Mouse (Mus musculus): ENCODE data around the gene Tac1. TPM values are rescaled to one million over a fixed set of nuclear protein-coding genes. Genes with fewer than 3 reads are reported as not detected.
"Not testable (repeated sequence)": the region's sequence is repeated elsewhere in the genome, so short reads cannot be mapped to it uniquely, and the experiment has no call there.

The Tac1 gene
- polyA plus RNA-seq (2015; fragmentation: Nextera tagmentation; extraction: Ambion mirVana): not detected in 2 replicates

- Histone ChIP-seq H3K27me3 (ENCODE audit: insufficient read depth, low read length) (peaks cover 28% of the 10 kb centered on the region), H3K27ac (ENCODE audit: low read depth) (no peak within 1 kb of the TSS), H3K9me3 (ENCODE audit: low read length) (no peaks in the 10 kb centered on the region), H3K4me1 (ENCODE audit: insufficient read depth) (no peaks in the 10 kb centered on the region), H3K9ac (replicated peaks) (no peak within 1 kb of the TSS), H3K4me3 (ENCODE audit: low read depth, low read length) (0 out of 2 replicates have a peak within 1 kb of the TSS, but pooled peaks have one; percentile 15), H3K36me3 (replicated peaks; ENCODE audit: insufficient read depth, low read length) (no peaks in the 10 kb centered on the region), H3K4me2 (ENCODE audit: low read depth, low read length) (no peak within 1 kb of the TSS)
- TF ChIP-seq EP300 (IDR thresholded peaks at IDR 0.05; ENCODE audit: low read depth) (no peak), CTCF (IDR thresholded peaks at IDR 0.05; ENCODE audit: low read depth) (no peak)
- no peak for DNase-seq
- no peak for ATAC-seq
- WGBS (ENCODE audit: insufficient replicate concordance): 2% methylated on average over 37 of the region's 37 CpGs
Observed at GRCm38 (mm10) chr6:7554829-7555391, at the start of gene Tac1. Tac1 (plus strand) TSS chr6:7554879.

- not testable (repeated sequence) for H3K36me3 ChIP-seq (replicated peaks; ENCODE audit: insufficient read depth, low read length); H3K9me3 ChIP-seq (ENCODE audit: low read length); H3K4me3 ChIP-seq (ENCODE audit: low read depth, low read length); ATAC-seq; H3K4me2 ChIP-seq (ENCODE audit: low read depth, low read length); H3K4me1 ChIP-seq (ENCODE audit: insufficient read depth); H3K27me3 ChIP-seq (ENCODE audit: insufficient read depth, low read length); DNase-seq; H3K27ac ChIP-seq (ENCODE audit: low read depth); H3K9ac ChIP-seq (replicated peaks)
- 72% methylated on average over 2 of the region's 2 CpGs for WGBS (ENCODE audit: insufficient replicate concordance)
Observed at GRCm38 (mm10) chr6:7543511-7543910, 11.2 kb upstream of the Tac1 start.

GRCm38 (mm10) chr6:7555688-7556476 lies 1.2 kb downstream of the Tac1 start:
- DNase-seq (no peak), ATAC-seq (no peak)
- no peak overlapping the region for H3K9ac ChIP-seq (replicated peaks)
- no peak overlapping the region for H3K27ac ChIP-seq (ENCODE audit: low read depth)
- no peak overlapping the region for H3K4me2 ChIP-seq (ENCODE audit: low read depth, low read length)
- H3K27me3 ChIP-seq (ENCODE audit: insufficient read depth, low read length): peaks cover 28% of the 10 kb centered on the region
- H3K36me3 ChIP-seq (replicated peaks; ENCODE audit: insufficient read depth, low read length): no peaks in the 10 kb centered on the region
- TF ChIP-seq EP300 (IDR thresholded peaks at IDR 0.05; ENCODE audit: low read depth): no peak
- no peak for TF ChIP-seq CTCF (IDR thresholded peaks at IDR 0.05; ENCODE audit: low read depth)
- 3% methylated on average over 25 of the region's 25 CpGs for WGBS (ENCODE audit: insufficient replicate concordance)
- no peaks in the 10 kb centered on the region for H3K9me3 ChIP-seq (ENCODE audit: low read length)
- H3K4me3 ChIP-seq (ENCODE audit: low read depth, low read length): no peak overlapping the region
- H3K4me1 ChIP-seq (ENCODE audit: insufficient read depth): no peaks in the 10 kb centered on the region

GRCm38 (mm10) chr6:7558164-7558563 lies 3.5 kb downstream of the Tac1 start:
- Histone ChIP-seq H3K27ac (ENCODE audit: low read depth) (no peak overlapping the region), H3K9me3 (ENCODE audit: low read length) (no peaks in the 10 kb centered on the region), H3K36me3 (replicated peaks; ENCODE audit: insufficient read depth, low read length) (no peaks in the 10 kb centered on the region), H3K9ac (replicated peaks) (no peak overlapping the region), H3K27me3 (ENCODE audit: insufficient read depth, low read length) (peaks cover 28% of the 10 kb centered on the region), H3K4me1 (ENCODE audit: insufficient read depth) (no peaks in the 10 kb centered on the region), H3K4me2 (ENCODE audit: low read depth, low read length) (no peak overlapping the region), H3K4me3 (ENCODE audit: low read depth, low read length) (no peak overlapping the region)
- DNase-seq: no peak
- TF ChIP-seq EP300 (IDR thresholded peaks at IDR 0.05; ENCODE audit: low read depth) (no peak), CTCF (IDR thresholded peaks at IDR 0.05; ENCODE audit: low read depth) (no peak)
- no peak for ATAC-seq

GRCm38 (mm10) chr6:7562524-7562923 lies 7.8 kb downstream of the Tac1 start:
- 59% methylated on average over 6 of the region's 6 CpGs for whole genome bisulfite sequencing (ENCODE audit: insufficient replicate concordance)
- no peak for DNase-seq
- H3K9me3 ChIP-seq (ENCODE audit: low read length): no peaks in the 10 kb centered on the region
- ATAC-seq: no peak
- no peaks in the 10 kb centered on the region for H3K4me1 ChIP-seq (ENCODE audit: insufficient read depth)
- H3K27me3 ChIP-seq (ENCODE audit: insufficient read depth, low read length): no peaks in the 10 kb centered on the region
- H3K4me3 ChIP-seq (ENCODE audit: low read depth, low read length): no peak overlapping the region
- no peak overlapping the region for H3K9ac ChIP-seq (replicated peaks)
- TF ChIP-seq EP300 (IDR thresholded peaks at IDR 0.05; ENCODE audit: low read depth): no peak
- H3K4me2 ChIP-seq (ENCODE audit: low read depth, low read length): no peak overlapping the region
- no peak overlapping the region for H3K27ac ChIP-seq (ENCODE audit: low read depth)
- no peaks in the 10 kb centered on the region for H3K36me3 ChIP-seq (replicated peaks; ENCODE audit: insufficient read depth, low read length)

GRCm38 (mm10) chr6:7564537-7564936 lies 9.9 kb downstream of the Tac1 start:
- no peak for ATAC-seq
- Histone ChIP-seq H3K4me3 (ENCODE audit: low read depth, low read length) (no peak overlapping the region), H3K27ac (ENCODE audit: low read depth) (no peak overlapping the region), H3K27me3 (ENCODE audit: insufficient read depth, low read length) (no peaks in the 10 kb centered on the region), H3K4me1 (ENCODE audit: insufficient read depth) (no peaks in the 10 kb centered on the region), H3K4me2 (ENCODE audit: low read depth, low read length) (no peak overlapping the region), H3K9ac (replicated peaks) (no peak overlapping the region), H3K36me3 (replicated peaks; ENCODE audit: insufficient read depth, low read length) (no peaks in the 10 kb centered on the region), H3K9me3 (ENCODE audit: low read length) (no peaks in the 10 kb centered on the region)
- 64% methylated on average over 3 of the region's 3 CpGs for WGBS (ENCODE audit: insufficient replicate concordance)
- no peak for TF ChIP-seq EP300 (IDR thresholded peaks at IDR 0.05; ENCODE audit: low read depth)
- TF ChIP-seq CTCF (IDR thresholded peaks at IDR 0.05; ENCODE audit: low read depth): no peak
- no peak for DNase-seq

Measured in liver, postnatal 0 days (tissue).